19 mouse cellular contexts compared by ENCODE assay signal in genomic region chr6:88737509-88737888, GRCm38 (mm10). TPM values are rescaled to one million over a fixed set of nuclear protein-coding genes. Genes with fewer than 3 reads are reported as not detected.
A peak's percentile ranks its signal among the peaks of the same experiment; 100 is the strongest.
DNase-seq lines count a peak whose midpoint lies in the region; ATAC-seq and TF ChIP-seq lines count a peak whose summit lies in the region.
"Had no signal": no experiment of that assay in that cellular context is flagged by ENCODE, and none has a peak within 500 bp of the region (broad histone marks: within the 10 kb centered on the region; RNA-seq: fewer than 3 reads in every experiment).

No protein-coding gene starts in this region.

- no peak overlapping the region for H3K9ac ChIP-seq in embryonic facial prominence, embryonic 13.5 days
- no peak overlapping the region for H3K9ac ChIP-seq in liver, adult 2 months (ENCODE audit: low read depth, low read length)
- H3K9ac ChIP-seq: forebrain, postnatal 0 days; limb, embryonic 15.5 days; neural tube, embryonic 15.5 days; stomach, embryonic 15.5 days had no signal

- H3K36me3 ChIP-seq in embryonic facial prominence, embryonic 13.5 days: no peaks in the 10 kb centered on the region
- no peaks in the 10 kb centered on the region for H3K36me3 ChIP-seq in embryonic facial prominence, embryonic 10.5 days (replicated peaks)
- H3K36me3 ChIP-seq in liver, adult 2 months (ENCODE audit: control insufficient read depth, insufficient read depth, low read length): peaks cover 1% of the 10 kb centered on the region; the same call in 1 of the 2 replicates
- H3K36me3 ChIP-seq: limb, embryonic 15.5 days; neural tube, embryonic 15.5 days had no signal

- no peaks in the 10 kb centered on the region; the same call in 1 of the 2 replicates for H3K27me3 ChIP-seq in embryonic facial prominence, embryonic 13.5 days
- H3K27me3 ChIP-seq in embryonic facial prominence, embryonic 10.5 days (replicated peaks; ENCODE audit: low read depth, poor library complexity, severe bottlenecking): peaks cover 8% of the 10 kb centered on the region; the same call in 1 of the 2 replicates
- H3K27me3 ChIP-seq in liver, adult 2 months (ENCODE audit: control insufficient read depth, insufficient read depth, low read length): no peaks in the 10 kb centered on the region
- H3K27me3 ChIP-seq: limb, embryonic 15.5 days; neural tube, embryonic 15.5 days; Patski; stomach, embryonic 15.5 days had no signal

- peak overlapping the region; percentile 63 for H3K27ac ChIP-seq in embryonic facial prominence, embryonic 13.5 days
- H3K27ac ChIP-seq in embryonic facial prominence, embryonic 10.5 days (replicated peaks): no peak overlapping the region
- H3K27ac ChIP-seq in liver, adult 2 months (replicated peaks; ENCODE audit: insufficient read depth, low read depth, low read length): no peak overlapping the region
- H3K27ac ChIP-seq: hindbrain, postnatal 0 days had no signal

- no peaks in the 10 kb centered on the region for H3K9me3 ChIP-seq in embryonic facial prominence, embryonic 13.5 days
- H3K9me3 ChIP-seq in embryonic facial prominence, embryonic 10.5 days: no peaks in the 10 kb centered on the region
- H3K9me3 ChIP-seq: limb, embryonic 15.5 days; neural tube, embryonic 15.5 days; stomach, embryonic 15.5 days had no signal

- no peak overlapping the region for H3K4me3 ChIP-seq in embryonic facial prominence, embryonic 13.5 days
- no peak overlapping the region for H3K4me3 ChIP-seq in embryonic facial prominence, embryonic 10.5 days
- H3K4me3 ChIP-seq in liver, adult 2 months (ENCODE audit: insufficient read depth, low read depth, low read length): no peak overlapping the region
- H3K4me3 ChIP-seq: gastrocnemius, adult 2 months; limb, embryonic 15.5 days; neural tube, embryonic 15.5 days; stomach, embryonic 15.5 days had no signal

- DNase-seq in embryonic facial prominence, embryonic 10.5 days (ENCODE audit: low spot score): no peak
- DNase-seq in liver, adult 2 months (ENCODE audit: extremely low read depth, low read depth, low spot score): peak; percentile 57
- no peak for DNase-seq in liver
- DNase-seq in adrenal gland, postnatal 36 days: peak; percentile 79 to 83
- DNase-seq in lung, postnatal 10 days: peak; percentile 58
- DNase-seq in natural killer cell, adult 2 months (ENCODE audit: low spot score in 2 of 2): no peak
- DNase-seq in ovary, postnatal 14 days (ENCODE audit: low spot score): no peak
- DNase-seq: forebrain, postnatal 0 days; gastrocnemius, adult 2 months; layer of hippocampus, adult 9-11 months; spleen, adult 18-20 months; thymus, postnatal 25 days had no signal

- ATAC-seq in embryonic facial prominence, embryonic 13.5 days (ENCODE audit: insufficient number of reproducible peaks, insufficient read depth, low FRiP score, low TSS enrichment, low read depth): no peak
- ATAC-seq: forebrain, postnatal 0 days; Patski had no signal

- WGBS in embryonic facial prominence, embryonic 13.5 days: 75% methylated on average over 6 of the region's 6 CpGs
- WGBS in embryonic facial prominence, embryonic 10.5 days: 86% methylated on average over 6 of the region's 6 CpGs
- WGBS in liver, adult 2 months: 68% methylated on average over 6 of the region's 6 CpGs

- H3K4me1 ChIP-seq in embryonic facial prominence, embryonic 13.5 days: peaks cover 31% of the 10 kb centered on the region
- H3K4me1 ChIP-seq in embryonic facial prominence, embryonic 10.5 days: peaks cover 26% of the 10 kb centered on the region
- peaks cover 47% of the 10 kb centered on the region for H3K4me1 ChIP-seq in liver, adult 2 months (ENCODE audit: control insufficient read depth, insufficient read depth, low read length)

- peaks cover 33% of the 10 kb centered on the region; the same call in 1 of the 2 replicates for H3K79me2 ChIP-seq in liver, adult 2 months (ENCODE audit: control insufficient read depth, insufficient read depth, low read length)

- no peak for TF ChIP-seq POLR2A in liver, adult 2 months (IDR thresholded peaks at IDR 0.05; ENCODE audit: extremely low read depth, insufficient read depth, low read length)

- TF ChIP-seq CTCF in liver, adult 2 months (IDR thresholded peaks at IDR 0.05; ENCODE audit: low read depth, low read length): no peak

- H3K4me2 ChIP-seq in embryonic facial prominence, embryonic 13.5 days: no peak overlapping the region
- H3K4me2 ChIP-seq: limb, embryonic 15.5 days; midbrain, embryonic 11.5 days; neural tube, embryonic 15.5 days had no signal

RNA-seq across cellular contexts. Expression of gene Mgll, which starts 13.3 kb away (rescaled TPM):
- 19.1 and 19.7 TPM in 2 replicates for polyA plus RNA-seq in embryonic facial prominence, embryonic 13.5 days (2015; fragmentation: Nextera tagmentation; extraction: Ambion mirVana)
- polyA plus RNA-seq in embryonic facial prominence, embryonic 10.5 days (2016; fragmentation: Nextera tagmentation; extraction: Ambion mirVana): 6.2 and 6.6 TPM in 2 replicates
- 56.2 and 81.3 TPM in 2 replicates for total RNA-seq in liver, adult 2 months (2014; rRNA removed)
- 156 and 158 TPM in 2 replicates for polyA plus RNA-seq in liver, adult 2 months (2012; rRNA removed)
- 100 to 1,000 TPM; 160 to 194 TPM for total RNA-seq in adrenal gland, postnatal 36 days (2021)

Comparison
In these comparisons a context has a peak if more than half of its experiments do, and no peak if none do; other contexts are left out.
1. DNase-seq: peak in liver, adult 2 months (single experiment), adrenal gland, postnatal 36 days (2 of 2) and lung, postnatal 10 days (single experiment); none in embryonic facial prominence, embryonic 10.5 days (single experiment), liver (single experiment), natural killer cell, adult 2 months (0 of 2) and ovary, postnatal 14 days (single experiment).